Mouse (Mus musculus) layer of hippocampus, adult 9-11 months (tissue): Measurements from ENCODE around the gene Drap1.

ENCODE experiments used
- DNase-seq: peaks from one replicate; pipeline ENCODE4 v3.0.0; 2022

The Drap1 gene

DNA sequence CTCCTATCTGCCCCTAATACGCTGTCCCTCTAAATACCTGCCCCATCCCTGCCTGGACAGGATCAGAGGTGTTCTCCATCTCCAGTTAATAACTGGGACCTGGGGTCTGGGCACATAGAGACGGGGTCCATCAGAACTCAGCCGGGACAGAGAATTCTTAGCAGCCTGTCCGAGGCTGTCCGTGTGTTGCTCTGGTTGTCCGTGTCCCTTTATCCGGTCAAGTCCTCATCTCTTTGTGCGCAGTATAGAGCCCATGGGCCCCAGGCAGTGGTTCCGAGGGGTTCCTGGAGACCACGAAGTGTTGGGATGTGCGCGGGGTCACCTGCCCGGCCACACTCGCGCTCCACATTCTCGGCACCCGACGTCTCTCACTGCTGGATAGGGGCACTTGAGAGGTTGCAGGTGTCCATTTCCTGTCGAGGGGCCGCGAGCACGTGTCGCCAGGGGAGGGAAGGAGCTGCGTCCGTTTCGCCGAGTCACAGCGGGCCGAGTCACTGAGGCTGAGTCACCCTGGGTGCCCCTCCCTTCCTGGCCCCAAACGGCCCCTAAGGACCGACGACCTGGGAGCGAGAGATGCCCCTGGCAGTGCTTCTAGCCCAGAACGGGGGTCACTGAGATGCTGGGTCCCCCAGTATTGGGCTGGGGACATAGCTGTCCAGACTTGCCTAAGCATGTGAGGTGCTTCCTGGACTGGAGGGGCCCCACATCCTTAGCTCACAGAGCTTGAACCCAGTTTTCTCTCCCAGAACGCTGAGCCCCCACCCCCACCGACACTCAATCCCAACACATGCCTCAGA, 23.8 kb upstream of the Drap1 start:
- no peak for DNase-seq

DNA sequence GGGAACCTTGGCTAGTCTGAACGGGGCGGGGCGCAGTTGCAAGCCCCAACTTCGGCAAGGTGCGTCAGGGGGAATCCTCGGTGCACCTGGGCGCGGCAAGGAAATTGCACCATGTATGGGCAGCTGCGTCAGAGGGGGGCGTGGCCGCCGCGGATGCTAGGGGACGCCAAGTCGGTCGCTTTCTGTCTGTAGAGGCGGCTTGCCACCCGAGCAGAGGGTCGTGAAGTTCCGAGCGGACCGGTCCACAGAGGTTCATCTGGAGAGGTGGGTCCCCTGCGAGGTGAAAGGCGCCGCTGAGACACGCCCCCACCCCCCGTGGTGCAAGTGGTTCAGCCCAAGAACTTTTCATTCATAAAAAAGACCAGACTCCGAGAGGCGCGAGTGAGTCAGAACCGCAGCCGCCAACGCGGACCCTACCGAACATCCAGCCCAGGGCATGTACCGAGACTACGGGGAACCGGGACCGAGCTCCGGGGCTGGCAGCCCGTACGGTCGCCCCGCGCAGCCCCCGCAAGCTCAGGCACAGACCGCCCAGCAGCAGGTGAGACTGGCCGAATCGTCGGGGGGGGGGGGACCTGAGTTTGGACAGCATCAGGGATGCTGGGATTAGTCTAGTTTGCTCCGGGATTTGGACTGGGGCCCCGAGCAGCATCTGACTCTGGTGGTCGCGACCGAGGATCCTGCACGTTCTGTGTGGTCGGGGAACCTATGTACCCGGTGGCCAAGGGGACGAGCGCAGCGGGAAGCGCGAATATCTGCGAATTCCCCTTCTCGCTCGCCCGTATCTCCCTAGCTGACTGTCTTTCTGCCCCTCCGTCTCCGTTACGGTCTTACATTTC, 23.0 kb upstream of the Drap1 start, which contains the start of gene Fosl1:
Gene Fosl1, plus strand, starts transcription at position 33 of the 839 bp plus-strand sequence.
- no peak for DNase-seq

DNA sequence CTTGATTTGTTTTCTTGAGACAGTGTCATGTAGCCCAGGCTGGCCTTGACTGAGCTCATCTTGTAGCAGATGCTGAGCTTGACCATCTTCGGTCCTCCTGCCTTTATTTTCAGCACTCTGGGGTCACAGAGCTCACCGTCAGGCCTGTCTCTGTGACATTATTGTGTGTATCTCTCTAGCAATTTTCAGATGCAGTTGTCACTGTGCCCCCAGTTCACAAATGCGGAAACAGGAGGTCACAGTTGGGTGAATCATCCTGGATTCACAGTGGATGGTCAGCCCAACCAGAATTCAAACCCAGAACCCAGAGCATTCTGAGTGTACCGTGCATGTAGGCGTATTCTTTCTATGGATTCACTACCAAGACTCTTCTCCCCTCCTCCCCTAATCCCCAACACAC, 21.0 kb upstream of the Drap1 start:
- DNase-seq = no peak

DNA sequence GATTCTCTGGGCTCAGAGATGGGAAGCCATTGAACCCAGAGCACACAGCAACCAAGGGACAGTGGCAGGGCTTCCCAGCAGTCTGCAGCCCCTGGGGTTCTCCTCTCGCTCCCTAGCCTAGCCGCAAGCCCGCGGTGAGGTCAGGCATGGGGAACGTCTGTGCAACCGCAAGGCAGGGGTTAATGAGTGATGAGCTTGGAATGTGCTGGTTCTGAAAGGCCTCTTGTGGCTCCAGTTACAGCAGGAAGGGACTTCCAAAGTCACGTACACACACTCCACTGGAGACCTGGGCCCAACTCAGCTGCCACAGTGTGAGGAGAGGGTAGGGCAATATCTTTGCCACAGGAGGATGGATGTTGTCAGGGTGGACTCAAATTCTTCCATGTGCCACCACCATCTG, 20.2 kb upstream of the Drap1 start:
- no peak for DNase-seq

DNA sequence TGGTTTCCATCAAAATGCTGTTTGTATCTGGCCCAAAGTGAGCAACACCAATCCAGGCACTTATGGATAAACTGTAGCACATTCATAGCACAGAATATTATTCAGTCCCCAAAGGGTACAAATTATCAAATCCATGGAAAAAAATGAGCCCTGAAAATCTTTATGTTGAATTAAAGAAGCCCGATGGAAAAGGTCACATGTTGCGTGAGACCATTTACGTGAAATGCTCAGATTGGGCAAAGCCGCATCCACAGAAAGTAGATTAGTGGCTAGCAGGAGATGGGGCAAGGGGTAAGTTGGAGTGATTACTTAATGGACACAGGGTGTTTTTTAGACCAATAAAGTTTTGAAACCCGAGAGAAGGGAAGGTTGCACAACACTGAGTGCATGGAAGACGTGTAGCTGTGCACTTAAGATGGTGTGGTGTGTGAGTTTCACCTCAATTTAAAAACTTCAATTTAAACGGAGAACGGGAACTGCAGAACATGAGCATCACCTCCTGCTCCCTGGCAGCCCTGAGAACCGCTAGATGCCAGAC, 19.7 kb upstream of the Drap1 start:
- DNase-seq = no peak

DNA sequence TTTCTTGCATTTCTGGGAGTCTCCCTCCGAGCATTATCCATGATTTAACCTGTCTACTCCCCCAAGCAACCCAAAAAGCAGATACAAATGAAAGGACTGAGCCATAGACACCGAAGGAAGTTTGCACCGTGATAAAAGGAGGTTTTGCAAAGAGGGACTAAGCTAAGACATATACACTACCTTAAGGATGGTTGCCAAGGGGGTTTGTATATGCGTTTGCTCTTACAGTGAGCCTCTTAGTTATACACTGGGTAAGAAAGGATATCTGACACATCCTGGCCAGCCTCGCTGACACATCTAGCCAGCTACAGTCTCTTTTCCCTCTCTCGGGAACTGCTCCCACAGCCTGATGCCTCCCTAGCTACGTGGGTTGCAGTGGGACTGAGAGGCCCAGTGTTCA, 9.2 kb upstream of the Drap1 start:
- no peak for DNase-seq

DNA sequence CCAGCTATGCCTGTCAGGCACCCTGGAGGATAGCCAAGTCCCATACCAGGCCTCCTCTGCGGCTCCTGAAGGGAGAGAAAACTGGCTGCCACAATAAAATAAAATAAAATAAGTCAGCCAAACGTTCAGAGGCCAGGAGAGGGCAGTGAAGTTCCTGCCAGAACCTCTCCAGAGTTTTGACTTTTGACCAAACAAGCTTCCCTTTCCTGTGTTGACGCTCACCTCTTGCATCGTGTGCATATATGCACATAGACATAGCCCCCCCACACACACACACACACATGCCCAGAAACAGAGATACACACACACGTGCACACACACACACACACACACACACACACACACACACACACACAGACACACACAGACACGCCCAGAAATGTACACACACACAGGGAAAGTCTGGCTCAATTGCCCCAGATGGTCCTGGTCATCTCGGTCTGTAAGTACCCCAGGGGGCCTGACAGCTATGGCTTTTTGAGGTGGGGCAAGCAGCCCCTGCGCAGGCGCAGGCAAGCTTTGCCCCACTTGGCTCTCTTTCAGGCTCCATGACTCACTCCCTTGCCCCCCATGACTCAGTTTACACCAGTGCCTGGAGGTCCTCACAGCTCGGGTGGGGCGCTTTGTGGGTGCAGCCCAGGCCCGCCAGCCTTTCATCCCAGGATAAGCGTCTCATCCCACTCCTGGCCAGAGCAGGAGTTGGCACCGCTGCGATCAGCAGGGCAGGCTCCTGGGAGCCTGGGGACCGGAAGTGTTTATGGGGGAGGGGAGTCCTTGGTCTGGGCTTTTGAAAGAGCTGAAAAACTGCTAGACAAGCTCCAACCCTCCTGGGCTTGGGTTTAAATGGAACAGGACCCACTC, 8.4 kb upstream of the Drap1 start:
- no peak for DNase-seq

DNA sequence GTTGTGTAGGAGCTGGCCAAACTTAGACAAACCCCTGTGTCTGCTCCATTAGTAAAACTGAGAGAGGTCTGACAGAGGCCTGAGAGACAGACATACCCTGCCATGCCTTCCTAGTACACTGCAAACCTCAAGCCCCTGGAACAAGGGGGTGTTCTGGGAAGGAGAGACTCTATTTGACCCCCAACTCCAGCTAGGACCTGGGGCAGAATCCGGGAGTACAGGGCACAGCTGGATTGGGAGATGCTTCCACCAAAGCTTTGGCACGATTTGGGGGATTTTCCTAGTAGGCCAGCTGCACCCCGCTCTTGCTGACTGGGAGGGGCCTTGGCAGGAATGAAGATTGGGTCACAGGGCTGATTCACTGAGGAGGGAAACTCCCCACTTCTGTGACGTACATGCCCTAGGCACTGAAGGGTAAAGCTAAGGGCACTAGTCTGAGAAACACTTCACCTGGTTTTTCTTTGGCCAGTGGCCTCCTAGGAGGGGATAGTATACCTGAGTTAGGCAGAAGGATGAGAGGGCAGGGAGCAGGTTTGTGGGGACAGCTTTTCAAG, 7.2 kb upstream of the Drap1 start:
- DNase-seq = no peak

DNA sequence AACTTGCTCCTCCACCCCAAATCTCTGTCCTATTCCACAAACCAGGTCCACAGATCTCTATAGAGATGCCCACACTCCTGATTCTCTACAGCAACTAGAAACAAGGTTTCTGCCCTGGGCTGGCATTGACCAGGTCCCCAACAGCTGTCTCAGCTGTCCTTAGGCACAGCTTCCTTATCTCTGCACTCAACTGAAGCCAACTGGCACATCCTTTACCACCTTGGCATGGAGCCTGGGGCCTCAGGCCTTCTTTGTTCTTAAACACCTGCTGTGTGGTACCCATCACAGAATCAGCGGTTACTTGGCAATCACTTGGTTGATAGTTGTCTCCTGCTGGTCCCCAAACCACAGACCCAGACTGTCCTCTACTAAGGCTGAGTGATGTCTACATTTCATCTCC, 5.6 kb upstream of the Drap1 start:
- no peak for DNase-seq

DNA sequence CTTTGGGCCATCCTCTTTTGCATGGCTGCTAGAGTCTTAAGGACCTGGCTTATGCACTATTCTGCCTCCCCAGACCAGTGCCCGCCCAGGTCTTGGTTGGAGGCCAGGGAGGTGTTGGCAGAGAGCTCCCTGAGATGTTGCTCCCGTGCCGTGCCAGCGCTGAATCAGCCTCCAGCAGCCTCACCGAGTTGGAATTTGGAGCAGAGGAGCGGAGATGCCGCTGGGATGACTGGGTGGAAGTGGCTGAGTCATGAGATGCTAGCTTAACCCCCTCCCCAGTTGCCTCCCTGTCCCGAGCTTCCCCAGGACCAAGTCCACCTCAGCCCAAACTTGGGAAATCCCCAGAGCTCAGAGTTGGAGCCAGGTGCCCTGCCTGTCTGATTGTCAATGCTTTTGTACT, 5.0 kb upstream of the Drap1 start:
- no peak for DNase-seq

DNA sequence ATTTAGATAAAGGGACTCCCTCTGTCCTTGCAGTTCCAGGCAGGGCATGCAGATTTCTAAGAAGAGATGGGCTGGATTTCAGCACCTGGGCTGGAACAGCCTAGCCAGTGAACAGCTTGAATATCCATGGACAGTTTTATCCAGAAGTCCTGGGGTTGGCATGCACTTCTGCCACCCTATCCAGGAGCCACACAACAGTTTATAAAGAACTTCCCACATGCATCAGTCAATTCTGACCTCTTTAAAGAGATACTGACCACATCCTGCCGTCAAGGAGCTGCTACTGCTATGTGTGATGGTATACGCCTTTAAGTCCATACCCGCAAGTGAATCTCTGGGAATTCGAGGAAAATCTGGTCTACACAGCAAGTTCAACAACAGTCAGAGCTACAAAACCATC, 4.4 kb upstream of the Drap1 start:
- DNase-seq = no peak

DNA sequence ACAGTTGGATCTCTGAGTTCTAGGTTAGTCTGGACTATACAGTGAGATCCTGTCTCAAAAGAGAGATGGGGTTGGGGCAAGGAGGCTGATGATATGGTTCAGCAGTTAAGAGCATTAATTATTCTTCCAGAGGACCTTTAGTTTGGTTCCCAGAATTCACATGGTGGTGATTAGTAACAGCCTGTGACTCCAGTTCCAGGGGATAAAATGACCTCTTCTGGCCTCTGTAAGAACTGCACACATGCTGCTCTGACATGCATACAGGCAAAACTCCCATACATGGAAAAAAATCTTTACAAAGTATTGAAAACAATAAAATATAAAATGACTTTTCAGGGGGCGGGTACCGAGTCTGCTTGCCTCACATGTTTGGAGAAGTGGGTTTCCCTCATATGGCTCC, 3.3 kb upstream of the Drap1 start:
- DNase-seq = no peak

DNA sequence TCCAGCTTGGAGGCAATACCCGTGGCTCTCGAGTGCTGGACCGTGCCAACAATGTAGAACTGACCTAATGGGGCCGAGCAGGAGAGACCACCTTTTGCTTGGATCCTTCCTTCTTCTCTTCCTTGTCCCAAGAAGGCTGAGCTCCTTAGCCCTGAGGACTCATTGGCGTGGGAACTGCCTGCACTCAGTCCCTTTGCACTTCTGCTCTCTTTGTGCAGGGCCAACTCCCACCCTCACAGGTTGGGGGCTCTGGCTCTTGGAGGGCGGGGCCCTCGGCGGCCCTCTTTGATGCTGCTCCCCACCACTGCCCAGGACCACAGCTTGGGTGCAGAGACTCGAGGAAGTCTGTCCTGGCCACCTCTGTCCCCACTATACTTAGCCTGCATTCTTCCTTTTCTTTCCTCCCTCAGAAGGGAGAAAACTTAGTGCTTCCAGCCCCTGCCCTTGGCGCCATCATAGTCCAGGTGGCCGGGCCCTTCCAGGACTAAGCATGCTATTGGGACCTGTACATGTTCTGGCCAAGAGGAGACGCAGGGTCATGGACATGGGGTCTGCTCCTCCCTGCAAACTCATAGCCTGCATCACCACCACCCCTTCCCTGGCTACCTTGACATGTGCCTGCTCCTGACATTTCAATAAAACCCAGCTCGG, 2.0 kb upstream of the Drap1 start:
- no peak for DNase-seq

DNA sequence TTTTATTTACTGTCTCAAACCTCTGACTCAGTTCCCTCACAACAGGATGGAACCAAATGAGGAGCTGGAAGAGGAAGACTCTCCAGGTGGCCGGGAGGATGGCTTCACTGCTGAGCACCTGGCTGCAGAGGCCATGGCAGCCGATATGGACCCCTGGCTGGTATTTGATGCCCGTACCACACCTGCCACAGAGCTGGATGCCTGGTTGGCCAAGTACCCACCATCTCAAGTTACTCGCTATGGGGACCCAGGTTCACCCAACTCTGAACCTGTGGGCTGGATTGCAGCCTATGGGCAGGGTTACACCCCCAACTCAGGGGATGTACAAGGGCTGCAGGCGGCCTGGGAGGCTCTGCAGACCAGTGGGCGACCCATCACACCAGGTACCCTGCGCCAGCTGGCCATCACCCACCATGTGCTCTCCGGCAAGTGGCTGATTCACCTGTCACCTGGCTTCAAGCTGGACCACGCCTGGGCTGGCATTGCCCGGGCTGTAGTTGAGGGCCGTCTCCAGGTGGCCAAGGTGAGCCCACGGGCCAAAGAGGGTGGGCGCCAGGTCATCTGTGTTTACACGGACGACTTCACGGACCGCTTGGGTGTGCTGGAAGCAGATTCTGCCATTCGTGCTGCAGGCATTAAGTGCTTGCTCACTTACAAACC, 1.3 kb upstream of the Drap1 start:
- DNase-seq = peak; percentile 35

DNA sequence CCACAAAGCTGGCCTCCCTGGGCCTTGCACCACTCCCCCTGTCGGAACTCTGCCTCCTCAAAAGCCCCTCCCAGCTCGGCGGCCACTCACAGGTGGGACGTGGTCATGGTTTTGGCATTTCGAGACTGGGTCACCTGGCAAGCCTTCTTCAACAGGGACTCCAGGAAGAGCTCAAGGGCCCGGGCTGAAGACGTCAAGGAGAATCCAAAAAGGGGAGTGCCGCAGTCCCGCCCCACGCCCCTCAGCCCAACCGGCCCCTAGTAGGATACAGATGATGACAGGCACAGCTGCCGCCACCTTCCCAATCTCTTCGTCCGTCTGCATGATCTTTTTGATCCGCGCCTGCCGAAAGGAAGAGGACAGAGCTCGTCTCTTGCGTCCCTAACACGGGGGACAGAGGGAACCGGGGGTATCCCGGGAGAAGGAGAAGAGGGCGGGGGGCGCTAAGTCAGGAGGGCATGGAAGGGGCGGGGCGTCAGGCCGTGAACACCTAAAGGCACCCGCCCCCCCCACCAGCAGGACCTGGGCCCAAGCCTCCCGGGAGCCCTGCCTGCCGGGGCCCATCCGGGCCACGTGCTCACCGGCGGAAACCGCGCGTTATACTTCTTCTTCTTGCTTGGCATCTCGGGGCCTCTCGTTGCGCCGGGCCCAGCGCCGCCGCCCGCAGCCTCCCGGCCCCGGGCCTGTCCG, 542 bp downstream of the Drap1 start:
- no peak for DNase-seq

DNA sequence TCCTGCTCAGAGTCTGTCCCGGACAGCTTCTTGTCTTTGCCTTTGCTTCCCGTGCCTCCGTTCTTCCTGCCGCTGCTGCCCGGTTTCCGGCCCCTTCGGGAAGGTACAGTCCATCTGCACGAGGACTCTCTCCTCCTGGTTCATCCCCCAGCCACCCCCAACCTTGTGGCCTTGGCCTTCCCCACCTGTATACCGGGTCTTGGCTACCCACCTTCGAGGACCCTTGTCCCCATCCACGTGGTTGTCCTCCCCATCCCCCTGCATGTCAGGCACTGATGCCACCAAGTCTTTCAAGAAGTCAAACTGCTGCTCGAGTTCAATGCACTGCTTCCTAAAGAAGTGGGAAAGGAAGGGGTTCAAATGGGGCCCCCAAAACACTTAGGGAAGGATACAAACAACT, 1.2 kb downstream of the Drap1 start:
- peak; percentile 8 for DNase-seq

DNA sequence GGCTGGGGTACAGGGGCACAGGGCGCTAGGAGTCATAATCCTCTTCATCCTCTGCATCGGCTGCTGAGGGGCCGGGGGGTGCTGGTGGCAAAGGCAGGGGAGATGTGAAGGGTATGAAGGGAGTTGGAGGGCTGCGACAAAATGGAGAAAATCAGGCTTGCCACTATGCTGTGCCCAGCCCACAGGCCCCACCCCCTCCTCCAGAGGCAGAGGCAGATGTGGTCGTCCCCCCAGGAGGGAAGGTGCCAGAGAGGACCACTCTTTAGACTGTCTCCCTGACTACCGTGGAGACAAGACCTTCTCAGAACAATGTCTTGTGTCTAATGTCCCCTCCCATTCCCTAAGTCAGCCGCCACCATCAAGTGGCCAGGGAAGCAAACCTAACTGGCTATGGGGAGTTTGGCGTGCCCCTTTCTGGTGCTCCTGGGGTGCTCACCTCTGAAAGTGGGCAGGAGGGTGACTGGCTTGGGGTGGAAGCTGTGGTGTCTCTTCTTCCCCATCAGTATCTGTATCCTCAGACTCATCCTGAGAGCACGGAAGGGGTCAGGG, 1.8 kb downstream of the Drap1 start:
- DNase-seq = no peak

DNA sequence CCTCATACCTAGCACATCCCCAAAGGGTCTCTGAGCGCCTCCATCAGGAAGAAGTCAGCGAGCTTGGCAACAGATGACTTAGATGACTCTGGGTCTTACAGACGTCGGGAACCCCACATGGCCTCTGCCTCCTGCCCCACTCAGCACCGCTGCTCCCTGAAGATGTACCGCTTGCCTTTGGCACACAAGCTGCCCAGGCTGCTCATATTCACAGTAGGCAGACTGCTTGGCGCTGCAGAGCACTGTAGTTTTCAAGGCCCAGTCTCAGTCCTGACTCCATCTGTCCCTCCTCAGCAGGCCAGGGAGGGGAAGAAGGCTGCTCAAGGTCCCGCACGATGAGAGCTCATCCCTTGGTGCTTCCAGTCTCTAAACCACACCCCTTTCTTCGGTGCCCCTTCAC, 2.5 kb downstream of the Drap1 start:
- peak; percentile 39 for DNase-seq

DNA sequence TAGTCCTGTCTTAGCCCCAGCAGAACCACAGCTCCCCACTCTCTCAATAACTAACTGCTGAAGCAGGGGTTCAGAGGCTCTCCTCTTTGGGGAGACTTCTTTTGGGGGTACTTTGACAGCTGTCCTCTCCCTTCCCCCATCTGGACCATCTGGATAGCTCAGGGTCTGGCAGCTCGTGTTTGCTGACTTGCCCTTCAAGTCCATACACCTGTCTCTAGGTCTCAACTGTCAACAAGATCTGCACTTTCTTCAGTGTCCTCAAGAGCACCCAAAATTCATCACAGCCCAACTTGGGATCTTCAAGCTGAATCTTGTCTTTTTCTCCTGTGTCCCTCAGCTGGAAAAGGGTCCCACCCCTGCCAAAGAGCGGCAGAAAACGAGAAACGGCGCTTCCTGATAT, 3.0 kb downstream of the Drap1 start:
- DNase-seq = no peak

DNA sequence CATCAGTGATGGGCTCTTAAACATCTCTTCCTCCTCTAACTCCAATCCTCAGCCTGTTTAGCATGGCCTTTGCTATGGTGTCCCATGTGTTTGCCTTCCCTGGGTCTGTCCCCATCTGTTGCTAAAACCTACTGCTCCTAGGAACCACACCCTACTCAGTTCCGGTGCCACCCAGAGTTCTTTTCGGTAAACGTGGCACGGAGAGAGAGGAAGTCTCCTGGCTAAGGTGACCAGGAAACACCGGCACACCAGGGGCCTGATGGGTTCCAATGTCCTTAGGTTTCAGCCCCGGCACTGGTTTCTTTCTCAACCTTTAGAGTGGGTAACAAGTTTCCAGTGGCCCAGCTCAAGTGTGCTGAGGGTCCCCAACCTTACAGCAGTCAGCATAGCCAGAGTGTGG, 4.2 kb downstream of the Drap1 start:
- DNase-seq = no peak

DNA sequence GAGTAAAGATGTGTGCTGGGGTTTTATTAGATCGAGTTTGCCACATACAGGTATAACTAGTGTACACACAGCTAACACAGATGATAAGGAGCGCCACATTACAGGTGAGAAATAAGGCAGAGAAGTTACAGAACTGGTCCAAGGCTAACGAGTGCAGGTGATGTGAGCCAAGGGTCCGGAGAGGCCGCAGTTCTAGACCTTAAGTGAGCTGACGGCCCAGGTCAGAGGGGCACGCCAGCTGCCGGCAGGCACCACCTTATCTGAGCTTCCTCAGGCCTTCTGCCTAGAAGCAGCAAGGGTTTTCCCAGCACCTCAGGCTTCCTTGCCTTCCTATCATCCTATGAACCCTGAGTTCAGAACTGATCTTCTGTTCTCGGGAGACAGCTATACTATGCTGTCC, 5.1 kb downstream of the Drap1 start:
- DNase-seq = no peak
